Mouse (Mus musculus) v-Abl transformed pro-B cells (cell line): ENCODE measurements around the gene Slc26a9.

Experiments
- in situ Hi-C, 2 experiments: fragments of 400-800 bp; cut with MboI; formaldehyde crosslinking; loops; one replicate each; pipeline ENCODE4 v1.15.1; 2025; ENCODE audit not compliant: unreplicated experiment in 2 of 2

Gene Slc26a9

GRCm38 (mm10) chr1:131733474-131734180 lies 10.2 kb upstream of the Slc26a9 start:
- in situ Hi-C loops: no loop called here

GRCm38 (mm10) chr1:131734657-131735273 lies 9.1 kb upstream of the Slc26a9 start:
- in situ Hi-C loops: no loop called here

GRCm38 (mm10) chr1:131736494-131736893 lies 7.3 kb upstream of the Slc26a9 start:
- in situ Hi-C loops: no loop called here

- in situ Hi-C loops: no loop called here
Measured at GRCm38 (mm10) chr1:131737269-131737668, 6.6 kb upstream of the Slc26a9 start.

- in situ Hi-C loops: no loop called here
Measured at GRCm38 (mm10) chr1:131738760-131739159, 5.1 kb upstream of the Slc26a9 start.

GRCm38 (mm10) chr1:131739481-131740160 lies 4.2 kb upstream of the Slc26a9 start:
- in situ Hi-C loops: loop anchor here in 1 of 2 experiments (10.0 kb wide), 1 partner anchor 455 kb away; no protein-coding TSS in a partner anchor

GRCm38 (mm10) chr1:131745391-131745790 lies 1.6 kb downstream of the Slc26a9 start:
- in situ Hi-C loops: loop anchor here in 1 of 2 experiments (10.0 kb wide), 1 partner anchor 461 kb away; no protein-coding TSS in a partner anchor

- in situ Hi-C loops: loop anchor here in 1 of 2 experiments (10.0 kb wide), 1 partner anchor 463 kb away; no protein-coding TSS in a partner anchor
Measured at GRCm38 (mm10) chr1:131747761-131748160, 3.9 kb downstream of the Slc26a9 start.

GRCm38 (mm10) chr1:131748636-131749035 lies 4.8 kb downstream of the Slc26a9 start:
- in situ Hi-C loops: loop anchor here in 1 of 2 experiments (10.0 kb wide), 1 partner anchor 464 kb away; no protein-coding TSS in a partner anchor

GRCm38 (mm10) chr1:131749706-131750545 lies 6.1 kb downstream of the Slc26a9 start:
- in situ Hi-C loops: loop anchor here (10.0 to 25.0 kb wide), 2 partner anchors 463 to 465 kb away; partner anchors contain the start of gene Ikbke (in 1 of the 2)

GRCm38 (mm10) chr1:131751181-131751890 lies 7.5 kb downstream of the Slc26a9 start:
- in situ Hi-C loops: loop anchor here in 1 of 2 experiments (25.0 kb wide), 1 partner anchor 464 kb away; the partner anchor contains the start of gene Ikbke

- in situ Hi-C loops: loop anchor here in 1 of 2 experiments (25.0 kb wide), 1 partner anchor 465 kb away; the partner anchor contains the start of gene Ikbke
Measured at GRCm38 (mm10) chr1:131751891-131752311, 8.1 kb downstream of the Slc26a9 start.

GRCm38 (mm10) chr1:131754212-131754829 lies 10.5 kb downstream of the Slc26a9 start:
- in situ Hi-C loops: loop anchor here in 1 of 2 experiments (25.0 kb wide), 1 partner anchor 467 kb away; the partner anchor contains the start of gene Ikbke

- in situ Hi-C loops: loop anchor here in 1 of 2 experiments (25.0 kb wide), 1 partner anchor 468 kb away; the partner anchor contains the start of gene Ikbke
Measured at GRCm38 (mm10) chr1:131754916-131755315, 11.1 kb downstream of the Slc26a9 start.

GRCm38 (mm10) chr1:131757211-131757610 lies 13.4 kb downstream of the Slc26a9 start:
- in situ Hi-C loops: loop anchor here in 1 of 2 experiments (25.0 kb wide), 1 partner anchor 470 kb away; the partner anchor contains the start of gene Ikbke

GRCm38 (mm10) chr1:131758796-131759195 lies 15.0 kb downstream of the Slc26a9 start:
- in situ Hi-C loops: loop anchor here in 1 of 2 experiments (25.0 kb wide), 1 partner anchor 471 kb away; the partner anchor contains the start of gene Ikbke

GRCm38 (mm10) chr1:131759667-131760427 lies 16.0 kb downstream of the Slc26a9 start:
- in situ Hi-C loops: loop anchor here (5.0 to 25.0 kb wide), 3 partner anchors 45 to 473 kb away; partner anchors contain the start of gene Ikbke (in 1 of the 2)
